Mouse (Mus musculus) urinary bladder, postnatal 10 days (tissue): Measurements from ENCODE around the gene Focad.

ENCODE experiments used
- DNase-seq: peaks from one replicate; pipeline ENCODE4 v3.0.0; 2022; ENCODE audit warnings: low spot score

The Focad gene

GRCm38 (mm10) chr4:88458673-88459072, 364.2 kb downstream of the Focad start:
- no peak for DNase-seq
